In the genomic region with DNA sequence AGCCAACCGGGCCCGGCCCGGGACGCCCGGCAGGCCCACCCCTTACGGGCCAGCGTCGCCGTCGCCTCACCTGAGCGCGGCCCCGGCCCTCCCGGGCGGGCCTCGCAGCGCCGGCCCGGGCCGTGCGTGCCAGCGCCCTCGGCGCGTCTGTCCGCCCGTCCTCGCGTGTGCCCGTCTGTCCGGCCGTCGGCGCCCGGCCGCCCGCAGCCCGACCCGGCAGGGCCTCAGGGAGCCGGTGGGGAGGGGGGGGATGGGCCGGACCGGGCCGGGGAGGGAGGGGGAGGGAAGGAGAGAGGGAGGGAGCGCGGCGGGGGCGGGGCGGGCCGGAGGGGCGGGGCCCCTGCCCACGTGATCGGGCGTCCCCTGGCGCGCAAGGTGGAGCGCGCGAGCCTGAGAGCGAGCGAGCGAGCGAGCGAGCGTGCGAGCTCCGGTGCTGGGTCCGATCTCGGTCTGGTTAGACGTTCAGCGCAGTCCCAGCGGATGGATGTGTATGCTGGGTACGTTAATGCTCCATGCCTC, we compare ENCODE assay signal across 8 mouse cellular contexts. TPM values are rescaled to one million over a fixed set of nuclear protein-coding genes. Genes with fewer than 3 reads are reported as not detected.
DNase-seq lines count a peak whose midpoint lies in the region; ATAC-seq and TF ChIP-seq lines count a peak whose summit lies in the region.

A gene (minus strand): TSS at position 325 of the 519 bp plus-strand sequence.

- peak within 1 kb of the TSS; percentile 73 for H3K4me2 ChIP-seq in limb, embryonic 15.5 days
- H3K4me2 ChIP-seq in midbrain, postnatal 0 days (ENCODE audit: low read depth, low read length, poor library complexity, severe bottlenecking), result peak within 1 kb of the TSS; percentile 83

- peak within 1 kb of the TSS; percentile 92 for H3K4me3 ChIP-seq in embryonic facial prominence, embryonic 10.5 days
- H3K4me3 ChIP-seq in limb, embryonic 15.5 days, result peak within 1 kb of the TSS; percentile 86
- H3K4me3 ChIP-seq in midbrain, postnatal 0 days (ENCODE audit: low read depth, low read length), result peak within 1 kb of the TSS; percentile 91

- WGBS in embryonic facial prominence, embryonic 10.5 days, result under 1% methylated on average over 66 of the region's 72 CpGs
- WGBS in limb, embryonic 15.5 days, result under 1% methylated on average over 32 of the region's 72 CpGs
- 1% methylated on average over 23 of the region's 72 CpGs for WGBS in midbrain, postnatal 0 days

- peak within 1 kb of the TSS; percentile 96 for H3K27ac ChIP-seq in embryonic facial prominence, embryonic 10.5 days (replicated peaks)
- peak within 1 kb of the TSS; percentile 92 for H3K27ac ChIP-seq in limb, embryonic 15.5 days
- peak within 1 kb of the TSS; percentile 96 for H3K27ac ChIP-seq in midbrain, postnatal 0 days (ENCODE audit: low read depth, low read length)

- peak; percentile 78 for ATAC-seq in limb, embryonic 15.5 days (ENCODE audit: insufficient number of reproducible peaks, low FRiP score, low TSS enrichment, low read depth)
- peak; percentile 83 for ATAC-seq in midbrain, postnatal 0 days (ENCODE audit: low FRiP score)

- no peaks in the 10 kb centered on the region for H3K36me3 ChIP-seq in embryonic facial prominence, embryonic 10.5 days (replicated peaks)
- H3K36me3 ChIP-seq in limb, embryonic 15.5 days, result no peaks in the 10 kb centered on the region
- H3K36me3 ChIP-seq in midbrain, postnatal 0 days (ENCODE audit: insufficient read depth, low read length), result no peaks in the 10 kb centered on the region

- peak within 1 kb of the TSS; percentile 99 for H3K9ac ChIP-seq in limb, embryonic 15.5 days
- peak within 1 kb of the TSS; percentile 100 for H3K9ac ChIP-seq in midbrain, postnatal 0 days (replicated peaks; ENCODE audit: low read length, poor library complexity, severe bottlenecking)

- H3K4me1 ChIP-seq in embryonic facial prominence, embryonic 10.5 days, result peaks cover 11% of the 10 kb centered on the region
- H3K4me1 ChIP-seq in limb, embryonic 15.5 days, result peaks cover 8% of the 10 kb centered on the region
- no peaks in the 10 kb centered on the region for H3K4me1 ChIP-seq in midbrain, postnatal 0 days (ENCODE audit: insufficient read depth, low read length)

- DNase-seq in 3T3-L1 (ENCODE audit: low read depth, low spot score), result peak; percentile 70
- DNase-seq in adrenal gland, postnatal 14 days, result peak; percentile 87
- DNase-seq in embryonic facial prominence, embryonic 10.5 days (ENCODE audit: low spot score), result peak; percentile 92
- DNase-seq in heart, adult 18-20 months, result peak; percentile 60 to 71
- DNase-seq in kidney, adult 18-20 months, result peak; percentile 73
- DNase-seq in midbrain, postnatal 0 days (ENCODE audit: low spot score), result peak; percentile 85
- DNase-seq in spleen, postnatal 14 days (ENCODE audit: low spot score in 2 of 2), result peak; percentile 46 to 56

- peaks cover 10% of the 10 kb centered on the region for H3K27me3 ChIP-seq in embryonic facial prominence, embryonic 10.5 days (replicated peaks; ENCODE audit: low read depth, poor library complexity, severe bottlenecking)
- no peaks in the 10 kb centered on the region for H3K27me3 ChIP-seq in limb, embryonic 15.5 days
- no peaks in the 10 kb centered on the region for H3K27me3 ChIP-seq in midbrain, postnatal 0 days (ENCODE audit: insufficient read depth, low read length)

- no peaks in the 10 kb centered on the region for H3K9me3 ChIP-seq in embryonic facial prominence, embryonic 10.5 days
- no peaks in the 10 kb centered on the region for H3K9me3 ChIP-seq in limb, embryonic 15.5 days
- no peaks in the 10 kb centered on the region for H3K9me3 ChIP-seq in midbrain, postnatal 0 days (ENCODE audit: low read length)

- TF ChIP-seq CTCF in midbrain, postnatal 0 days (IDR thresholded peaks at IDR 0.05), result peak; percentile 4; the same call in 1 of the 2 replicates

RNA-seq across cellular contexts. Expression of the gene that starts here (rescaled TPM):
- 39.5 and 43.5 TPM in 2 replicates for total RNA-seq in adrenal gland, postnatal 14 days (2021)
- polyA plus RNA-seq in embryonic facial prominence, embryonic 10.5 days (2016; fragmentation: Nextera tagmentation; extraction: Ambion mirVana), result 20.1 and 25.7 TPM in 2 replicates
- 10 to 100 TPM; 20.6 to 23.4 TPM for total RNA-seq in heart, adult 18-20 months (2021)
- 13.9 and 19.2 TPM in 2 replicates for polyA plus RNA-seq in limb, embryonic 15.5 days (2015; fragmentation: Nextera tagmentation; extraction: Ambion mirVana)
- 50.5 and 73.1 TPM in 2 replicates for total RNA-seq in midbrain, postnatal 0 days (2014; rRNA removed)
- polyA plus RNA-seq in midbrain, postnatal 0 days (2015; fragmentation: Nextera tagmentation; extraction: Ambion mirVana), result 23.3 and 32.1 TPM in 2 replicates

Comparison
In these comparisons a context has a peak if more than half of its experiments do, and no peak if none do; other contexts are left out.
1. Peak in every context shown above with its lines: DNase-seq, ATAC-seq, H3K4me3 ChIP-seq and H3K27ac ChIP-seq.